Mouse (Mus musculus) kidney, embryonic 16.5 days (tissue): ENCODE measurements around the gene Zdhhc14. TPM values are rescaled to one million over a fixed set of nuclear protein-coding genes. Genes with fewer than 3 reads are reported as not detected.
"Not testable (repeated sequence)": the region's sequence is repeated elsewhere in the genome, so short reads cannot be mapped to it uniquely, and the experiment has no call there.

Experiments used
- ATAC-seq: fragments of 200-750 bp; cut with Nextera tagmentation; 2 replicates; pipeline ENCODE4 v1.8.0; 2017; ENCODE audit warnings: moderate TSS enrichment; ENCODE audit not compliant: low FRiP score, low TSS enrichment
- H3K27ac ChIP-seq: fragments of 300-500 bp; sonication (generic); 2 replicates; pipeline ENCODE4 v1.5.1; 2014; ENCODE audit warnings: low read length
- H3K27me3 ChIP-seq: fragments of 300-500 bp; sonication (generic); 2 replicates; pipeline ENCODE4 v1.6.1; 2014; ENCODE audit warnings: low read length, control low read depth, mixed read lengths; ENCODE audit not compliant: insufficient read depth
- H3K36me3 ChIP-seq: fragments of 300-500 bp; sonication (generic); 2 replicates; pipeline ENCODE4 v1.6.1; 2014; ENCODE audit warnings: low read length, control low read depth, mixed read lengths; ENCODE audit not compliant: insufficient read depth
- H3K4me1 ChIP-seq: fragments of 300-500 bp; sonication (generic); 2 replicates; pipeline ENCODE4 v1.6.1; 2014; ENCODE audit warnings: low read length, control low read depth, mixed read lengths; ENCODE audit not compliant: insufficient read depth
- H3K4me2 ChIP-seq: fragments of 300-500 bp; sonication (generic); replicated peaks from 2 replicates; pipeline ENCODE4 v1.6.1; 2014; ENCODE audit warnings: low read depth, low read length
- H3K4me3 ChIP-seq: fragments of 300-500 bp; sonication (generic); 2 replicates; pipeline ENCODE4 v1.5.1; 2014; ENCODE audit warnings: mild to moderate bottlenecking, low read length
- H3K9ac ChIP-seq: fragments of 300-500 bp; sonication (generic); replicated peaks from 2 replicates; pipeline ENCODE4 v1.6.1; 2014; ENCODE audit warnings: low read length
- H3K9me3 ChIP-seq: fragments of 300-500 bp; sonication (generic); 2 replicates; pipeline ENCODE4 v1.6.1; 2016; ENCODE audit warnings: low read length, control low read depth
- WGBS: fragments of 180-500 bp; shearing (Covaris S2); extraction: QIAGEN DNeasy Blood & Tissue Kit; methylation state at CpG from one replicate; pipeline ENCODE4 v1.1.7; 2014; 5-methylcytosine and 5-hydroxymethylcytosine counted together
- polyA plus RNA-seq: library from polyadenylated mRNA; unstranded; fragments of >200 nt; fragmentation: Nextera tagmentation; extraction: Ambion mirVana; gene quantifications from 2 replicates; pipeline ENCODE4 v1.2.1, GENCODE M21; 2015

The Zdhhc14 gene
- polyA plus RNA-seq, 1 experiment from 2014 or later = 2.5 TPM

DNA sequence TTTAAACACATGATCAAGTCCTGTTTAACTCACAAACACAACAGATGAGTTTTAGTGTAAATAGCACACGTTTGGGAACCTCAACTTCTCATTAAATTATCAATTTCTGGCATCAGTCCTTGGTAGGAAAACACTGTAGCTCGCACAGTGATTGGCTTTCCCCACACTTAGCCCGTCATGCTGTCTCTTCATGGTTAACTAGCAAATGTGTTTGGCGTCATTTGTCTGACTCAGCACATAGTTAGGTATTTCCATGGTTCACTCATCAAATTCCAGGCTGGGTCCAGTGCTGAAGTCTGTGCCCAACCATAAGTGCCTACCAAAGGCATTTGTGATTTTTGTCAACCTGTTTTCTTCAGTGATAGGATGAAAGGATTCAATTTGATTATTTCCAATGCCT, 119.9 kb downstream of the Zdhhc14 start:
- H3K4me2 ChIP-seq = no peak overlapping the region
- H3K27ac ChIP-seq = no peak overlapping the region
- no peaks in the 10 kb centered on the region for H3K9me3 ChIP-seq
- ATAC-seq = no peak
- H3K36me3 ChIP-seq = no peaks in the 10 kb centered on the region
- H3K4me1 ChIP-seq = peaks cover 4% of the 10 kb centered on the region; the same call in 1 of the 2 replicates
- H3K9ac ChIP-seq = no peak overlapping the region
- WGBS = 65% methylated on average over 4 of the region's 4 CpGs
- H3K4me3 ChIP-seq = no peak overlapping the region
- H3K27me3 ChIP-seq = no peaks in the 10 kb centered on the region

DNA sequence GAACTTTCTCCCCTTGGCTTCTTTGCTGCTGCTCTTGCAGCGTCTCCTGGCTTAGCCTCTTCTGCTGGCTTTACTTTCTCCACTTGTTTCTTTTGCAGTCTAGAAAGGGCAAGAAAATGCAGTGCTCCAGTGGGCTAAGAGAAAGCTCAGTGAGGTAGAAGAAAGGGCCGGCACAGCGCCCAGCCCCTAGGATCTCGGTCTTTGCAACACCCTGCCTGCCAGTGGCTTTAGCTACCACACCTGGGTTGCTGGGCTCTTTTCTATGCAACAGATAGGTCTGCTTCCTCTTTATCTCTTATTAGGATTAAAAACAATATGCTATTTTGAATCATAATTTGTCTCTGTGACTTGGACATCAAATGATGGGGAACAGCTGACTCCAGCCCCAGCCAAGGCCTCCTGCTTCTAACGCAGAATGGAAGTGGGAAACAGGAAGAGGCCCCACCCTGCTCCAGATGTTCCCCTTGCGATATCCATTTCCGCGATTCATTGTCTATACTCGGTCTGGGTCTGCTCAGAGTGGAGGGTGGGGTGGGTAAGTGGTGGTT, 122.5 kb downstream of the Zdhhc14 start:
- Histone ChIP-seq H3K4me3 (no peak overlapping the region), H3K27me3 (no peaks in the 10 kb centered on the region), H3K27ac (peak overlapping the region; percentile 73), H3K4me1 (peaks cover 4% of the 10 kb centered on the region; the same call in 1 of the 2 replicates), H3K4me2 (no peak overlapping the region), H3K36me3 (no peaks in the 10 kb centered on the region), H3K9ac (no peak overlapping the region), H3K9me3 (no peaks in the 10 kb centered on the region)
- peak; percentile 59 for ATAC-seq
- 58% methylated on average over 9 of the region's 9 CpGs for WGBS

DNA sequence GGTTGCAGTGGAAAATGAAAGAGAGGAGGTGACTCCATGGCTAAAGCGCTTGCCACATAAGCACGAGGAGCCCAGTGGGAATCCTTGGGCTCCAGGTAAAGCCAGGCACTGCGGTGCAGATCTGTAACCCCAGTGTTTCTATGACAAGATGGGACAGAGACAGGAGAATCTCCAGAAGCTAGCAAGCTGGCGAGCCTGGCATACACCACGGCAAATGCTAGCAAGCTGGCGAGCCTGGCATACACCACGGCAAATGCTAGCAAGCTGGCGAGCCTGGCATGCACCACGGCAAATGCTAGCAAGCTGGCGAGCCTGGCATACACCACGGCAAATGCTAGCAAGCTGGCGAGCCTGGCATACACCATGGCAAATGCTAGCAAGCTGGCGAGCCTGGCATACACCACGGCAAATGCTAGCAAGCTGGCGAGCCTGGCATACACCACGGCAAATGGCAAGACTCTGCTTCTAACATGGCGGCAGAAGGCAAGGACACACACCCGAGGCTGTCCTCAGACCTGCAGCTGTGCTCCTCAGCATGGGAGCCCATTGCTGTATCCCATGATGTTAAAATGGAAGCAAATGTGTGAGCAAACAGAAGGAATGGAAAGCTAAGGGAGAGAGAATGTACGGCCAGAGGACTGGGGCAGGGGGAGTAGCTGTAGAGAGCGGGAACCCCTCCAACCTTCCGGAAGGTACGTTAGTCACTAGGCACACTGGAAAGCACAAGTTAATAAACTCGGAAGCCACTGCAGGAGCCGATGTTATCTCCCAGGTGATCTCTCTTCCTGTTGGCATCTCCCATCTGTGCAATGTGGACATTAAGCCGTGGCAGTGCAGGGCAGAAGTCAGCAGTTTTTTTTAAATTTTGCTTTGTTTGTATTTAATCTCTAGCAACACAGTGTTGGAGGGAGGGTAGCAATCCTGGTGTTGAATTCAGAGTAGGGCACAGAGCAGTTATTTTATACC, 129.6 kb downstream of the Zdhhc14 start:
- no peak overlapping the region for H3K27ac ChIP-seq
- no peaks in the 10 kb centered on the region for H3K36me3 ChIP-seq
- no peak overlapping the region for H3K4me3 ChIP-seq
- no peaks in the 10 kb centered on the region for H3K4me1 ChIP-seq
- H3K4me2 ChIP-seq = no peak overlapping the region
- 83% methylated on average over 25 of the region's 25 CpGs for WGBS
- H3K9ac ChIP-seq = no peak overlapping the region
- no peak for ATAC-seq
- H3K9me3 ChIP-seq = no peaks in the 10 kb centered on the region
- no peaks in the 10 kb centered on the region for H3K27me3 ChIP-seq

DNA sequence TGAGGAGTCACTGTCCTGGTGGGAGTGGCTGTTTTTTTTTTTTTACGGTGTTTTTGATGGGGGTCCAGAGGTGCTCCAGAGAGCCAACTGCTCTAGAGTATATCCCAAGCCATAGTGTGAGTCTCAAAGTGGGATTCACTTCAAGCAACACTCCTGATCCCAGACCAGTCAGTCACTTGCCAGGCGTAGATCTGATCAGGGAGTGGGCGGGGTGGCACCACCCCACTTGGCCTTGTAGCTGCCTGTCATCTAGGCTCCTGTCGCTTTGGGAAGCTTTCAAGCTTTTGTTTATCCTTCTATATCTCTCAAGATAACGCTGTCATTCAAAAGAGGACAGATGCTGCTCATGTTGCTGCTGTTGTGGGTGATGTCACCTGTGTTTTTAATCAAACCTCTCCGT, 130.4 kb downstream of the Zdhhc14 start:
- Histone ChIP-seq H3K9me3 (no peaks in the 10 kb centered on the region), H3K4me3 (no peak overlapping the region), H3K36me3 (no peaks in the 10 kb centered on the region), H3K4me1 (no peaks in the 10 kb centered on the region), H3K27ac (no peak overlapping the region), H3K27me3 (no peaks in the 10 kb centered on the region), H3K4me2 (no peak overlapping the region), H3K9ac (no peak overlapping the region)
- ATAC-seq = no peak
- WGBS = 62% methylated on average over 6 of the region's 6 CpGs

DNA sequence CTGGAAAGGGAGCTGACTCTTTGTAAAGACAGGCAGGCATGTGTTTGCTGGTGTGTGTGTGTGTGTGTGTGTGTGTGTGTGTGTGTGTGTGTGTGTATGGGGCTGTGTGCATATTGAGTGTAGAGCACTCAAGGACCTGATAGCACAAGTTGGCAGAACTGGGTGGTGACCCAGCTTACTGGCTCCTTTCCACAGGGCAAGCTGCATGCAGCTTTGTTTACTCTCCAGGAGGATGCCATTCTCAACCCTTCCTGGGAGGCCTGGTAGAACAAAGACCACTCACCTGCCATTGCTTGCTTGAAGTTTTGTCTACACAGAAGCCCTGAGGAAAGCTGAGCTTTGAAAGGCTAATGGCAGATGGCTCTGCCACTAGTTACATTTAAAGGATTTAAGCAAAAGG, 130.8 kb downstream of the Zdhhc14 start:
- H3K27me3 ChIP-seq = no peaks in the 10 kb centered on the region
- no peak overlapping the region for H3K4me3 ChIP-seq
- no peaks in the 10 kb centered on the region for H3K4me1 ChIP-seq
- H3K36me3 ChIP-seq = no peaks in the 10 kb centered on the region
- no peak overlapping the region for H3K4me2 ChIP-seq
- ATAC-seq = no peak
- H3K27ac ChIP-seq = no peak overlapping the region
- no peak overlapping the region for H3K9ac ChIP-seq
- H3K9me3 ChIP-seq = no peaks in the 10 kb centered on the region

DNA sequence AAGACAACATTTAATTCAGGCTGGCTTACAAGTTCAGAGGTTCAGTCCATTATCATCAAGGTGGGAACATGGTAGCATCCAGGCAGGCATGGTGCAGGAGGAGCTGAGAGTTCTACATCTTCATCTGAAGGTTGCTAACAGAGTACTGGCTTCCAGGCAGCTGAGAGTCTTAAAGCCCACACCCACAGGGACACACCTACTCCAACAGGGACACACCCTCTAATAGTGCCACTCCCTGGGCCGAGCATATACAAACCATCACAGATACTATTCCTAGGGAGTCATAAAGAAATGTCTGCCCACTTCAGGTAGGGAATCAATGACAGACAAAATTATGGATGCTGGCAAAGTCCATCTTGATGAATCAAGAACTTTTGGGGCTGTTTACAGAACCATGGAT, 132.5 kb downstream of the Zdhhc14 start:
- ATAC-seq, H3K27ac ChIP-seq, H3K36me3 ChIP-seq, H3K9me3 ChIP-seq, H3K4me2 ChIP-seq, H3K27me3 ChIP-seq, H3K4me1 ChIP-seq, H3K9ac ChIP-seq, H3K4me3 ChIP-seq: not testable (repeated sequence)
- WGBS = 85% methylated on average over 1 of the region's 1 CpGs

DNA sequence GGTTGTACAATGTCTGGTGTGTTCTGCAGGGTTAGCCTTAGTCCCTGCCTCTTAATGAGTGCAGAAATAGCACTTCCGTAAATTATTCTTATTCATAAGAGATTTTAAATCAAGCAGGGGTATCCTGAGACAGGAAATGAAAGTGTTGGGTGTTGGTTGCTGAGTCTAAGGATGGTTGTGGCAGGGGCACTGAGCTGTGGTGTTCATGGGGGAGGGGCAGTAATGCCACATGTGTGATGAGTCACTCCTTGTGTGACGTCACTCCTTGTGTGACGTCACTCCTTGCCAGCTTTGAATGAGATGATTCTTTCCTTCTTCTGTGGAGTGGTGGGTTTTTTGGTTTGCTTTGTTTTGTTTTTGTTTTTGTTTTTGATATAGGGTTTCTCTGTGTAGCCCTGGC, 134.0 kb downstream of the Zdhhc14 start:
- ATAC-seq = no peak

DNA sequence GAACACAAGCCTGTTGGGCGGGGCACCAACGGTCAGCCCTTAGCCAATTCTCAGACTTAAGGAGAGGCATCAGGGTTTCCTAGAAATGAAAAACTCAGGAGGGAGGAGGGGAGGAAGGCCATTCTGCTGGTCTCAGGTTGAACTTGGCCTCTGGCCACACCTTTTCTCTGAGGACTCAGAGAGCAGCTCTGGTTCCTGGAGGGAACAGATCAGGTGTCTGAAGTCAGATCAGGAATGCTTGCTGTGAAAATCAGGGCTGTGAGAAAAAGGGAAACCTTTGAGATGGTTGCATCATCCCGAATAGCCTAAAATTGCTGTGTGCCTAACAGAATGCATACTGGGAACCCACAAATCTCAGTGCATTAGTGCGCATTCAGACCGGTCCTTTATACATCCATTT, 135.3 kb downstream of the Zdhhc14 start:
- no peak overlapping the region for H3K4me3 ChIP-seq
- H3K27ac ChIP-seq = no peak overlapping the region
- H3K4me2 ChIP-seq = no peak overlapping the region
- no peaks in the 10 kb centered on the region for H3K27me3 ChIP-seq
- H3K9me3 ChIP-seq = no peaks in the 10 kb centered on the region
- H3K36me3 ChIP-seq = no peaks in the 10 kb centered on the region
- WGBS = 93% methylated on average over 5 of the region's 5 CpGs
- no peak overlapping the region for H3K9ac ChIP-seq
- H3K4me1 ChIP-seq = no peaks in the 10 kb centered on the region
- ATAC-seq = no peak

More for the DNA sequence above, 134.0 kb downstream of the Zdhhc14 start:
- WGBS = 68% methylated on average over 3 of the region's 3 CpGs
- no peaks in the 10 kb centered on the region for H3K4me1 ChIP-seq
- H3K36me3 ChIP-seq = no peaks in the 10 kb centered on the region
- H3K27me3 ChIP-seq = no peaks in the 10 kb centered on the region
- H3K4me3 ChIP-seq = no peak overlapping the region
- no peak overlapping the region for H3K9ac ChIP-seq
- H3K27ac ChIP-seq = no peak overlapping the region
- no peaks in the 10 kb centered on the region for H3K9me3 ChIP-seq
- H3K4me2 ChIP-seq = no peak overlapping the region

DNA sequence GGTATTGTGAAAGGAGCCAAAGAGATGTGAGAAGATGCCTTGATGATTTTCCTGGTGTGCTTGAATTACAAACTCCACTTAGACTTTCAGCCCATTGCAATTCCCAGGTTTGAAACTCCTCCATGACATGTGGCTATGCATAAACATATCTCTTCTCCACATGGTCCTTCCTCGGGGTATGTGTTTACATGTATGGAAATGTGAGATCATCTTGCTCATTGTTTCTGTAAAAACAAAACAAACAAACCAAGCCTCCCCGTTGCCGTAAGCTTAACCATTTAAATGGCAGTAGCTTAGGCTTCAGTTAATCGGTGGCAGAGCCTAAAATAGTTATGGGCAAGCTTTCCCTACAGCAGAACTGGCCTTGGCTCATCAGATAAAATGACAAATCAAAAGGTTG, 137.3 kb downstream of the Zdhhc14 start:
- ATAC-seq = no peak
- H3K4me1 ChIP-seq = no peaks in the 10 kb centered on the region
- H3K27ac ChIP-seq = no peak overlapping the region
- no peaks in the 10 kb centered on the region for H3K27me3 ChIP-seq
- 67% methylated on average over 4 of the region's 4 CpGs for WGBS
- no peak overlapping the region for H3K9ac ChIP-seq
- no peak overlapping the region for H3K4me3 ChIP-seq
- no peak overlapping the region for H3K4me2 ChIP-seq
- H3K9me3 ChIP-seq = no peaks in the 10 kb centered on the region
- H3K36me3 ChIP-seq = no peaks in the 10 kb centered on the region

DNA sequence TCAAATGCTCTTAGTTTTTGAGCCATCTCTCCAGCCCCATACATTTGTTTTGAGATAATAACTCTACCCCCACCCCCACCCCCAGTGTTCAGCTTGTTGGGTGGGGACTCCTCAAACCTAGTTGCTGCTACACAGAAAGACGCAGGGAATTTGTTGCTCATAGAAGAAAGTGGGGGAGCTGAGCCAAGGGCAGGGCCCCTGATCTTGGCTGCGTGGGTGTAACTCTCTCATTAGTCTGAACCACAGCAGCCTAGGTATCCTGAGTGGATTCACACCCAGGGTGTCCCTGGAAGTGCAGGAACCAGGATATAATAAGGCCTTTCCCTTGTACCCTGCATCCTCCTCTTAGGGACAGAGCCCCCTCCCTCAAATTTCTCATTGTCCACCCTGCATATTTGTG, 142.9 kb downstream of the Zdhhc14 start:
- WGBS = 57% methylated on average over 2 of the region's 2 CpGs
- Histone ChIP-seq H3K27me3 (no peaks in the 10 kb centered on the region), H3K4me1 (no peaks in the 10 kb centered on the region), H3K36me3 (no peaks in the 10 kb centered on the region), H3K27ac (no peak overlapping the region), H3K4me3 (no peak overlapping the region), H3K9ac (no peak overlapping the region), H3K4me2 (no peak overlapping the region), H3K9me3 (no peaks in the 10 kb centered on the region)
- ATAC-seq = no peak
